Mouse (Mus musculus): ENCODE results near the gene Chkb.

The Chkb gene

DNA sequence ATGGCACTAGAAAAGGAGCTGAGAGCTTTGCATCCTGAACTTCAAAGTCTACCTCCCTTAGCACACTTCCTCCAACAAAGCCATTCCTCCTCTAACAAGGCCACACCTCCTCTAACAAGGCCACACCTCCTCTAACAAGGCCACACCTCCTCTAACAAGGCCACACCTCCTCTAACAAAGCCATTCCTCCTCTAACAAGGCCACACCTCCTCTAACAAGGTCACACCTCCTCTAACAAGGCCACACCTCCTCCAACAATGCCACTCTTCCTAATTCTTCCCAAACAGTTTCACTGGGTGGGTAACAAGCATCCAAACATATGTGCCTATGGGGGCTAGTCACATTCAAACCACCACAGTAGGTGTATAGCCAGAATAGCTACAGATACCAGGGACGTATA, 27.2 kb downstream of the Chkb start:
- in situ Hi-C loops (cut with MboI, MseI), result no loop called here

DNA sequence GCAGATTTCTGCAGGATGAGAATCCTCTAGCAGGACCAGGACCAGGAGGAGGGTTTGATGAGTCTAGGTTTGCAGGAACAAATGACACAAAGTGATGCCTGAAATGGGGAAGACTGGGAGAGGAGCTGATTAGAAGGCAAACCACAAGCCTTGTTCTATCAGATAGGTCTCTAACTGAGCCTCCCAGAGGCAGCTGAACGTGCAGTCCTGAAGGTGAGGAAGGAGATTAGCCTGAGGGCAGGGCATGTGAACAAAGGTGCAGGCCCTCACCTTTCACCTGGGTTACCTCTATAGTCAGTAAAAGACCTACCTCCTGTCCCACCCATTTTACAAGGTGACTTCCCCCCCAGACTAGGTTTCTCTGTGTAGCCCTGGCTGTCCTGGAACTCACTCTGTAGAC, 30.0 kb downstream of the Chkb start:
- in situ Hi-C loops (cut with MboI, MseI), result no loop called here

DNA sequence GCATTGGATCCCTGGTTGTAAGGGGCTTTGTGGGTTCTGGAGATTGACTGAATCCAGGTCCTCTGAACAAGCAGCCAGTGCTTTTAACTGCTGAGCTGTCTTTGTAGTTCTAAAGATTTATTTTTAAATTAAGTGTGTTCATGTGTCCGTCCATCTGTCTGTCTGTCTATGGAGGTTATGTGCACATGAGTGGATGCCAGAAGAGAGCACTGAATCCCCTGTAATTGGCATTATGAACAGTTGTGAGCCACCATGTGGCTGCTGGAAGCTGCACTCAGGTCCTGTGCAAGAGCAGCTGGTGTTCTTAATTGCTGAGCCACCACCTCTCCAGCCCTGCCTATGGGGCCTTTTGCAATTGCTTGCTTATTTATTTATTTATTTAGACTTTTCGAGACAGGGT, 31.6 kb downstream of the Chkb start:
- in situ Hi-C loops (cut with MboI, MseI), result no loop called here

DNA sequence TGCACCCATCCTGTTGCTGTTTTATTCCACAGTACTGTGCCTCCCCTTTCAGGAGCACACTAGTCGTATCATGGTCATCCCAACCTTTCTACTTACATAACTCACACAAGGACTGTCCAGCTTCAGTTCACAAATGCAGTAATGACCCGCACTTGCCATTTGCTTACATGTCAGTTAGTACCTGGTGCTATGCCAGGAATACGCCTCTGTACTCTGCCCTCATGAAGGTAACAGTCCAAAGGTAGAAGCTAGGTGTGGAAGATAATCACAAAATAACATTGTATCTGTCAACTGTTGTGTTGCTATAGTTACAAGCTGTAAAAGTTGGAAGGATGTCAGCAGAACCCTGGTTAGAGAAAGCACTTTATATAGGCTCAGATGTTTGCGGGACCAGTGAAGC, 32.8 kb downstream of the Chkb start:
- in situ Hi-C loops (cut with MboI, MseI), result no loop called here

DNA sequence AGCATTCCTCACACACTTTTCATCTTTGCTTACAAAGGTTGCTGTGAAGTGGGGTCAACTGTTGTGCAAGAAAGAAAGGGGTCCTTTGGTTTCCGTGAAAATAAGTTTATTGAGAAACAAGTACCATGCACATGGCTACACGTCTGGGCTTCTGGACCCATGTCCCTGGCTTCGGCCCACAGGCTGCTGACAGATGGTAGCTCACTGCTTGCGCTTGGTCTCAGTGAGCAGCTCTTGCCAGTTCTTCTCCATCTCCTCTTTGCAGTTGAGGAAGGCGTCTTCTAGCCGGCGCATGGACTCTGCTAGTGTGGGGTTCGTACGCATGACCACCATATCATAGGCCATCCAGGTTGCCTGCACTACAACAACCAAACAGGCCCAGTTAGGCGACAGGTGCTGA, 39.6 kb downstream of the Chkb start:
- in situ Hi-C loops (cut with MboI, MseI), result no loop called here

DNA sequence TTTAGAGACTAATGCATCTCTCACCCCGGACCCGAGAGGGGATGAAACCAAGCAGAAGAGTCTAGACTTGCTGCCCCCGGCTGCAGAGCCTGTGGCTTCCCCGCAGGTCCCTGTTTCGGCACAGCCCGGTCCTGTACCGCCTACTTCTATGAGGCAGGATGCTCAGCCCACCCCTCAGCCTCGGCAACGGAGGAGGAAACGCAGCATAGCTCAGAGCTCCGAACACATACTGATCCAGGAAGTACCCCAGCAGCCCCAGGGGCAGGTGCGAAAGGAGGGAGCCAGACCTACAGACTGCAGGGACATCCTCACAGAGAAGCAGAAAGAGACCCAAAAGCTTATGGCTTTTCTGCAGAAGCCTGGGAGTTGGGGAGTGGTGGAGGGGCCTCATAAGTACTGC, 42.6 kb downstream of the Chkb start:
- in situ Hi-C loops (cut with MboI, MseI), result no loop called here

DNA sequence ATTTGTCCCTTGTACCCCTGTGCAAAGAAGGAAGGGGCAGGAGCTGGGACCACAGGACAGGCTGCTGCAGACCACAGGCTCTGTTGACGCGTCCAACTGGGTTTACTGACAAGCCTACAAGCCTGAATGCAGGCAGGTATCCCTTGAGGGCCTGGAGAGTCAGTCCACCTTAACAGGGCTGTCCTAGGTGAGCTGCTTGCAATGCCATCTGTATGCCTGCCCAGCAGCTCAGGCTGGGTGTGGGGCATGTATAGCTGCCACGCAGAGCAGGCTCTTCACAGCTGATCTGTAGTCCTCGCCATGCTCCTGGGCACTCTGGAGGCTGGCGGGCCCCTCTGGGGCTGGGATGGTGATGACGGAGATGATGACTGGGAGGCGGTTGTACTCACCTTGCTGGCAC, 45.1 kb downstream of the Chkb start, which contains the start of gene Klhdc7b:
Klhdc7b (plus strand) TSS at position 301 of the 400 bp plus-strand sequence.
- in situ Hi-C loops (cut with MboI, MseI), result no loop called here

DNA sequence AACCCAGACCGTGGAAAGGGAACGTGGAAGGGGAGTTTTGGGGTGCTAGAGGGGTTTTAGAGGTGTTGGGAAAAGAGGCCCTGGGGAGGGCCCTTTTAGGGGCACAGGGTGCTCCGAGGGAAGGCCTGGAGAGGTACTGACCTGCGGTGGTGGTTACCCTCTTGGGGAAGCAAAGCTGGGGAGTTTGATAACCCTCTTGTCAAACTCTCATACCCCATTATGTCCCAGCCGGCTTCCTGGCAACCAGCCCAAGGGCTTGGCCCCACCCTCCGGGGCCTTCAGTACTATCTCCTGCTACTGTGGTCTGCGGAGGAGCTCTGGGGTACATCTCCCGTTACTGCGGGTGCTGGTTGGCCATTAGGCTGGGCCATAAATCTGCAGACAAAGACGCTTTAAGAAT, 50.3 kb downstream of the Chkb start:
- in situ Hi-C loops (cut with MboI, MseI), result no loop called here

DNA sequence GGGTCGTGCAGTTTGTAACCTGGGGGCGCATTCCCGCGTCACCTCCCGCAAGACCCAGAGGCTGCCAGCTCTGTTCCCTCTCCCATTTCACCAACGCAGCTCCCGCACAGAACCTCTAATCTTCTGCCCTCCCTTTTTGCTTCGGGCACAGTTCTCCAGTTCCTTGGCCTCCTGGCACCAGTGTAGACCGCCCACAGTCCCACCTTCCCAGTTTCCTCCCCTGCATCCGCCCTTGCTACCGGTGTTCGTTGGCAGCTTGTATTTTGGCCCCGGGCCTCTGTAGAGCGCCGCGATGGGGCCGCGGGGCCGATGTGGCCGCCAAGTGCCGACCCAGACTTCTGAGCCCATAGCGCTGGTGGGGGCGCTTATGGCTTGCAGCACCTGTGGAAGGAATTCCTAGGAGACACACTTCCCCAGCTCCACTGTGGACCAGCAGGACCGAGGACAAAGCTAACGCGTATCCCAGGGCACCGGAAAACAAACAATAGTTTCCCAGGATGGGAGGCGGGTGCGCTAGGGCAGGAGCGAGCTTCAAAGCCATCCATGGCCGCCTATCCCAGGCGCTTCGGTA, 50.8 kb downstream of the Chkb start, which contains the start of gene Odf3b:
Odf3b (minus strand) TSS at position 452 of the 571 bp plus-strand sequence.
- in situ Hi-C loops (cut with MboI, MseI), result no loop called here

DNA sequence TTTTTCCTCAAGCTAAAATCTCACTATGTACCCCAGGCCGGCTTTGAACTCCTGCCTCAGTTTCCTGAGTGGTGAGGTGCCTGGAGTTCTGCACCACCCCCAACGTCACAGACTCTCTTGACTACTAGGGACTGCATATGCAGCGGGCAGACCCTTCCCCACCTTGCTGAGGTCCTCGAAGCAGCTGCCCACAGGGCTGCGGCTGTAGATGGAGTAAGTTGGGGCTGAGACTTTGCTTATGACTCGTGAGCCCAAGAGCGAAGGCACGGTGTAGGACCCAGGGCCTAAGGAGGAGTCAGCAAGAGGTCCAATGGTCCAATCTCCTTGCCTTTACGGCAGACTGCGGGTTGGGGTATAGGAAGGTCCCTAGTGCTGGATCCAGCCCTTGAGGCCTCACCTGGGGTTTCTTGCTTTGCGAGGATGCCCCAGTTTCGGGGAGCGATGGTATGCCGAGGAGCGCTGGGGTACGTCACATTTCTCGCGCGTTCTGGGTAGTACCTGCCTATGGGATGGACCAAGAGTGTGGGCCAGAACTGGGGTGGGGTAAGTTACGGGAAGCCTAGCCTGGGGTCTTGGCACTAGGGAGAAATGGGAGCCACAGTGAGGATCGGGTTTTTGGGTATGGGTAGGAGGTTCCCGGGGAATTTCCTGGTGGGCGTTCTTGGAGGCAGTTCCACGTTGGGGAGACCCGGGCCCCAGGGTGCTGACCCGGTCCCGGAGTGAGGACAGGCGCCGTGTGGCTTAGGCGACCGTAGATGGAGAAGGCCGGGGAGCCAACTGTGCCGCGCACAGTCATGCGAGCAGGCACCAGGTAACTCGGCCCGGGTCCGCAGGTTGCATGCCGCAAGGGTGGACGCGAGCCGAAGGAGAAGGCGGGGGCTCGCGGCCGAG, 51.5 kb downstream of the Chkb start:
- in situ Hi-C loops (cut with MboI, MseI), result no loop called here

DNA sequence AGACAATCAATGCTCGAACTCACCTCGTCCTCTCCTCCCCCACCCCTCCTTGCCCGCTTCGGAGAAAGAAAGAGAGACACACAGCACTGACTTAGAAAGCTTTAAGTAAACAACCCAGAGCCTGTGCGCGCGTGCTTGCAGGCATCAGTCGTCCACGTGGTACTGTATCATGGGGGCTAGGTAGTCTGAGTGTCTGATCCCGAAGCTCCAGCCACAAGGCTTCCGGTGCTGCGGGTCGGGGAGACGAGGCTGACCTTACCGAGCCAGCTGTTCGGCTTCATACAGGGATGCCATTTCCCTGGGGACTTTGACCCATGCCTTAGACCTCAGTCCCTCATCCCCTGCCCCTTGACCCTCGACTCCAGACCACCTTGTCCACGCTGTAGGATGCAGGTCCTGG, 52.3 kb downstream of the Chkb start:
- in situ Hi-C loops (cut with MboI, MseI), result no loop called here

DNA sequence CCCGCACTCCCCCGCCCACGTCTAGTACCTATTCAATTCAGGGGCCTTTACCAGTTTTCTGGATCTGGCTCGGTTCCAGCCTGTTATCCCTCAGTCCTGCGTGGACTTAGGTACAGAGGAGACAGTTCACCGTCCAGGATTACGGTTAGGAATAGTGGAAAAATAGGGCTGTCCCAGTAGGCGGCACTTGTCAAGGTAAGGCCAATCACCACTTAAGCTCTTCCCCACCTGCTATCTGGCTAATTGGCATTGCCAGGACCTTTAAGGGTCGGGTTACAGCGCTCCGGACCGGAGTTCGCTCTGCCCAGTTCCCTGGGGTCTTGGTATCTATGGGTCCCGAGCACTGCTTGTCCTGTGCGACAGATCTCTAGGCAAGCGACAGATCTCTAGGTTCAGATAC, 52.8 kb downstream of the Chkb start, which contains the start of gene Tymp:
Tymp (minus strand) TSS at position 83 of the 400 bp plus-strand sequence.
- in situ Hi-C loops (cut with MboI, MseI), result no loop called here
